Comparison of ENCODE assay signal across 8 mouse cellular contexts in genomic region chr6:97210191-97210961, GRCm38 (mm10). TPM values are rescaled to one million over a fixed set of nuclear protein-coding genes. Genes with fewer than 3 reads are reported as not detected.
DNase-seq lines count a peak whose midpoint lies in the region; ATAC-seq lines count a peak whose summit lies in the region.

Gene Arl6ip5, plus strand, starts transcription at chr6:97210689.

- peaks cover 13% of the 10 kb centered on the region for H3K4me1 ChIP-seq in brown adipose tissue, adult 24 weeks (ENCODE audit: control insufficient read depth, insufficient read depth, insufficient read length, low read length)
- peaks cover 48% of the 10 kb centered on the region for H3K4me1 ChIP-seq in heart, embryonic 13.5 days
- H3K4me1 ChIP-seq in liver, embryonic 12.5 days = peaks cover 67% of the 10 kb centered on the region
- H3K4me1 ChIP-seq in stomach, embryonic 16.5 days (ENCODE audit: control insufficient read depth, insufficient read depth, low read length) = peaks cover 8% of the 10 kb centered on the region

- H3K9me3 ChIP-seq in heart, embryonic 13.5 days = no peaks in the 10 kb centered on the region; the same call in 1 of the 2 replicates
- no peaks in the 10 kb centered on the region for H3K9me3 ChIP-seq in liver, embryonic 12.5 days (replicated peaks)
- no peaks in the 10 kb centered on the region for H3K9me3 ChIP-seq in stomach, embryonic 16.5 days (replicated peaks; ENCODE audit: control insufficient read depth, low read length)

- H3K36me3 ChIP-seq in heart, embryonic 13.5 days = peaks cover 15% of the 10 kb centered on the region
- peaks cover 13% of the 10 kb centered on the region for H3K36me3 ChIP-seq in liver, embryonic 12.5 days
- H3K36me3 ChIP-seq in stomach, embryonic 16.5 days (ENCODE audit: control insufficient read depth, insufficient read depth, low read length) = no peaks in the 10 kb centered on the region

- H3K27ac ChIP-seq in brown adipose tissue, adult 24 weeks (replicated peaks; ENCODE audit: low read depth, low read length) = peak within 1 kb of the TSS; percentile 87
- peak within 1 kb of the TSS; percentile 77 for H3K27ac ChIP-seq in heart, embryonic 13.5 days (replicated peaks)
- H3K27ac ChIP-seq in liver, embryonic 12.5 days = peak within 1 kb of the TSS; percentile 86
- H3K27ac ChIP-seq in stomach, embryonic 16.5 days (ENCODE audit: low read length) = peak within 1 kb of the TSS; percentile 79

- H3K4me3 ChIP-seq in brown adipose tissue, adult 24 weeks (ENCODE audit: insufficient read depth, low read depth, low read length) = peak within 1 kb of the TSS; percentile 81
- peak within 1 kb of the TSS; percentile 82 for H3K4me3 ChIP-seq in heart, embryonic 13.5 days
- H3K4me3 ChIP-seq in liver, embryonic 12.5 days = peak within 1 kb of the TSS; percentile 74
- peak within 1 kb of the TSS; percentile 82 for H3K4me3 ChIP-seq in stomach, embryonic 16.5 days (replicated peaks; ENCODE audit: low read length)

- H3K4me2 ChIP-seq in heart, embryonic 13.5 days = peak within 1 kb of the TSS; percentile 89
- peak within 1 kb of the TSS; percentile 86 for H3K4me2 ChIP-seq in liver, embryonic 12.5 days
- peak within 1 kb of the TSS; percentile 84 for H3K4me2 ChIP-seq in stomach, embryonic 16.5 days (ENCODE audit: low read depth, low read length)

- WGBS in heart, embryonic 13.5 days = 8% methylated on average over 32 of the region's 32 CpGs
- 7% methylated on average over 32 of the region's 32 CpGs for WGBS in liver, embryonic 12.5 days (ENCODE audit: insufficient replicate concordance)
- 8% methylated on average over 32 of the region's 32 CpGs for whole genome bisulfite sequencing in stomach, embryonic 16.5 days

- H3K27me3 ChIP-seq in heart, embryonic 13.5 days (replicated peaks) = no peaks in the 10 kb centered on the region
- no peaks in the 10 kb centered on the region for H3K27me3 ChIP-seq in liver, embryonic 12.5 days (replicated peaks)
- H3K27me3 ChIP-seq in stomach, embryonic 16.5 days (ENCODE audit: control insufficient read depth, insufficient read depth, low read length) = no peaks in the 10 kb centered on the region

- DNase-seq in CD4-positive, CD25-positive, alpha-beta regulatory T cell, adult 2 months (ENCODE audit: low read depth, low spot score) = peak; percentile 94
- DNase-seq in fat pad, adult 2 months (ENCODE audit: extremely low read depth, low read depth, low spot score) = peak; percentile 66
- peak; percentile 93 for DNase-seq in kidney, postnatal 10 days
- DNase-seq in natural killer cell, adult 2 months (ENCODE audit: low spot score in 2 of 2) = peak; percentile 94

- no peak for ATAC-seq in heart, embryonic 13.5 days (ENCODE audit: extremely low read depth, insufficient number of reproducible peaks, low FRiP score, low TSS enrichment)
- peak; percentile 63 for ATAC-seq in liver, embryonic 12.5 days
- peak; percentile 71 for ATAC-seq in stomach, embryonic 16.5 days (ENCODE audit: insufficient read depth, low FRiP score)

- peak within 1 kb of the TSS; percentile 91 for H3K9ac ChIP-seq in heart, embryonic 13.5 days
- H3K9ac ChIP-seq in liver, embryonic 12.5 days = peak within 1 kb of the TSS; percentile 80
- H3K9ac ChIP-seq in stomach, embryonic 16.5 days (ENCODE audit: low read length) = peak within 1 kb of the TSS; percentile 85

RNA-seq across cellular contexts. Expression of gene Arl6ip5, which starts in this region (rescaled TPM):
- polyA plus RNA-seq in brown adipose tissue, adult 24 weeks (2012; ENCODE audit: insufficient read depth, insufficient read length, missing spikeins) = 45.7 and 56.8 TPM in 2 replicates
- 82.7 and 96.9 TPM in 2 replicates for polyA plus RNA-seq in heart, embryonic 13.5 days (2015; fragmentation: Nextera tagmentation; extraction: Ambion mirVana)
- 35.3 and 36.6 TPM in 2 replicates for polyA plus RNA-seq in liver, embryonic 12.5 days (2016; fragmentation: Nextera tagmentation; extraction: Ambion mirVana)
- 77.0 and 93.1 TPM in 2 replicates for polyA plus RNA-seq in stomach, embryonic 16.5 days (2015; fragmentation: Nextera tagmentation; extraction: Ambion mirVana)
